Mouse (Mus musculus): ENCODE measurements around the gene Aagab. TPM values are rescaled to one million over a fixed set of nuclear protein-coding genes. Genes with fewer than 3 reads are reported as not detected.

The Aagab gene
- polyA plus RNA-seq, 1 experiment from 2014 or later: 33.0 TPM

DNA sequence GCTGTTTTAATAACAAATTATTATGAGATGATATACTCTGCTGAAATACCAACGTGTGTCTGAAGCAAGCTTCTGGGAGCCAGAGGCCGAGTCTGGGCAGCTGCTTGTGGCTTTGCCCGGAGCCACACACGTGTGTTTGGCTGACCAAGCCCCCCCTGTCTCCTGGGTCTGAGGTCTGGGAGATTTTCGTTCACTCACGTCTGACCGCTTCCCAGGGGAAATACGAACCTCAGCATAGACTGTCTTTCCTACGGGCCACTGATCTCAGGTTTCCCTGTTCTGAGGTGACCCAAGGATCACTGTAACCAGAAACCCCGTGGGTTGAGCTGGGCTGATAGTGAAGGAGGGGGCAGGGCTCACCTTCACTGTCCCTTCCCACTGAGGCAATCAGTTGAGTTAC, 60.8 kb downstream of the Aagab start:
- DNase-seq (ENCODE audit: low spot score) (no peak), ATAC-seq (ENCODE audit: insufficient number of reproducible peaks, low FRiP score, low TSS enrichment, low read depth) (no peak)
- peaks cover 35% of the 10 kb centered on the region for H3K4me1 ChIP-seq (ENCODE audit: control insufficient read depth, insufficient read depth, low read length)
- no peak overlapping the region for H3K27ac ChIP-seq (replicated peaks; ENCODE audit: low read depth, low read length)
- no peaks in the 10 kb centered on the region for H3K9me3 ChIP-seq (ENCODE audit: control insufficient read depth, low read length)
- WGBS: 50% methylated on average over 10 of the region's 10 CpGs
- peaks cover 14% of the 10 kb centered on the region; the same call in 1 of the 2 replicates for H3K36me3 ChIP-seq (ENCODE audit: control insufficient read depth, insufficient read depth, low read length)
- H3K9ac ChIP-seq (ENCODE audit: low read length): no peak overlapping the region
- H3K4me3 ChIP-seq (ENCODE audit: low read depth, low read length): no peak overlapping the region
- H3K27me3 ChIP-seq (ENCODE audit: control insufficient read depth, insufficient read depth, low read length): no peaks in the 10 kb centered on the region
- H3K4me2 ChIP-seq (ENCODE audit: low read depth, severe bottlenecking): no peak overlapping the region

- Histone ChIP-seq H3K27ac (replicated peaks; ENCODE audit: low read depth, low read length) (no peak overlapping the region), H3K4me3 (ENCODE audit: low read depth, low read length) (no peak overlapping the region), H3K36me3 (ENCODE audit: control insufficient read depth, insufficient read depth, low read length) (peaks cover 14% of the 10 kb centered on the region; the same call in 1 of the 2 replicates), H3K9me3 (ENCODE audit: control insufficient read depth, low read length) (no peaks in the 10 kb centered on the region), H3K4me1 (ENCODE audit: control insufficient read depth, insufficient read depth, low read length) (peaks cover 46% of the 10 kb centered on the region), H3K27me3 (ENCODE audit: control insufficient read depth, insufficient read depth, low read length) (no peaks in the 10 kb centered on the region), H3K9ac (ENCODE audit: low read length) (no peak overlapping the region), H3K4me2 (ENCODE audit: low read depth, severe bottlenecking) (no peak overlapping the region)
- WGBS: 74% methylated on average over 2 of the region's 2 CpGs
- DNase-seq (ENCODE audit: low spot score): no peak
- ATAC-seq (ENCODE audit: insufficient number of reproducible peaks, low FRiP score, low TSS enrichment, low read depth): no peak
These were observed 61.9 kb downstream of the Aagab start for GRCm38 (mm10) chr9:63664300-63664745.

GRCm38 (mm10) chr9:63664792-63665646, 62.6 kb downstream of the Aagab start:
- H3K9me3 ChIP-seq (ENCODE audit: control insufficient read depth, low read length): no peaks in the 10 kb centered on the region
- no peaks in the 10 kb centered on the region for H3K27me3 ChIP-seq (ENCODE audit: control insufficient read depth, insufficient read depth, low read length)
- no peak for ATAC-seq (ENCODE audit: insufficient number of reproducible peaks, low FRiP score, low TSS enrichment, low read depth)
- 0 out of 2 replicates have a peak overlapping the region, but pooled peaks have one; percentile 6 for H3K27ac ChIP-seq (replicated peaks; ENCODE audit: low read depth, low read length)
- DNase-seq (ENCODE audit: low spot score): no peak
- 70% methylated on average over 13 of the region's 13 CpGs for WGBS
- H3K4me1 ChIP-seq (ENCODE audit: control insufficient read depth, insufficient read depth, low read length): peaks cover 48% of the 10 kb centered on the region
- peaks cover 9% of the 10 kb centered on the region; the same call in 1 of the 2 replicates for H3K36me3 ChIP-seq (ENCODE audit: control insufficient read depth, insufficient read depth, low read length)
- H3K4me3 ChIP-seq (ENCODE audit: low read depth, low read length): no peak overlapping the region
- H3K4me2 ChIP-seq (ENCODE audit: low read depth, severe bottlenecking): no peak overlapping the region
- H3K9ac ChIP-seq (ENCODE audit: low read length): no peak overlapping the region

DNA sequence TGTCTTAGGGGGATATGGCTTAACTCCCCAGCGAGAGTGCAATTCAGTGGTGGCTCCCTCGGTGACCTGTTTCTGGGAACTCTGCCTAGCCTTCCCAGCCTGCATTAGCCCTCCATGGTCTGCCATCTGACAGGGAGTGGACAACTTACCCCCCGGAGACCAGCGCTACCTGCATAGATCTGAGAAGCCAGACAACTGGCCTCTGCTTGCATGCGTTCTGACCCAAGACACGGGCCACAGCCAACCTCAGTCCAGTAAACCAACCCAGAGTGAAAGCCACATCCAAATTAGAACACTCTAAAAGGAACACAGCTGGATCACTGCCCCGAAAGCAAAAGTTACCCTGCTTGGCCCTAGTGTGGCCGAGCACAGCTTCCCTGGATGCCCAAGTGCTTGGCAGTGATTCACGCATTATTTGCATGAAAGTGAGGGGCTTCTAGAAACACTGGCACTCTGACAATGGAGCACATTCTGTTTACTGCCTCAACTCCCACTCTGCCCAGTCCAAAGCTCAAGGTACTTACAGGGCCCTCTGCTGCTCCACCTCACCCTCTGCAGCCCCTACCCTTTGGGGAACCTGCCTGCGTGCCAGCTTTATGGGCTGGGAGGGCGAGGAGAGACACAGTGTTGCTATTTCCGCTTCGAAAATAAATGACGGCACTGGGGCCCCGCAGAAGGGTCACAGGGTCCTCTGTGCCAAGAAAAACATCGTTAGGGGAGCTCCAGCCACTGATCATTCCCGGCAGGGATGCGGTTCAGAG, 64.3 kb downstream of the Aagab start:
- Histone ChIP-seq H3K27me3 (ENCODE audit: control insufficient read depth, insufficient read depth, low read length) (no peaks in the 10 kb centered on the region), H3K4me2 (ENCODE audit: low read depth, severe bottlenecking) (no peak overlapping the region), H3K9ac (ENCODE audit: low read length) (no peak overlapping the region), H3K9me3 (ENCODE audit: control insufficient read depth, low read length) (no peaks in the 10 kb centered on the region), H3K27ac (replicated peaks; ENCODE audit: low read depth, low read length) (no peak overlapping the region), H3K4me3 (ENCODE audit: low read depth, low read length) (no peak overlapping the region), H3K36me3 (ENCODE audit: control insufficient read depth, insufficient read depth, low read length) (peaks cover 4% of the 10 kb centered on the region; the same call in 1 of the 2 replicates), H3K4me1 (ENCODE audit: control insufficient read depth, insufficient read depth, low read length) (peaks cover 48% of the 10 kb centered on the region)
- ATAC-seq (ENCODE audit: insufficient number of reproducible peaks, low FRiP score, low TSS enrichment, low read depth): no peak
- DNase-seq (ENCODE audit: low spot score): no peak
- 70% methylated on average over 18 of the region's 18 CpGs for WGBS

GRCm38 (mm10) chr9:63667373-63667724, 64.9 kb downstream of the Aagab start:
- H3K4me1 ChIP-seq (ENCODE audit: control insufficient read depth, insufficient read depth, low read length): peaks cover 48% of the 10 kb centered on the region
- no peaks in the 10 kb centered on the region for H3K27me3 ChIP-seq (ENCODE audit: control insufficient read depth, insufficient read depth, low read length)
- H3K9me3 ChIP-seq (ENCODE audit: control insufficient read depth, low read length): no peaks in the 10 kb centered on the region
- no peak overlapping the region for H3K4me3 ChIP-seq (ENCODE audit: low read depth, low read length)
- ATAC-seq (ENCODE audit: insufficient number of reproducible peaks, low FRiP score, low TSS enrichment, low read depth): no peak
- H3K27ac ChIP-seq (replicated peaks; ENCODE audit: low read depth, low read length): no peak overlapping the region
- WGBS: 85% methylated on average over 8 of the region's 8 CpGs
- DNase-seq (ENCODE audit: low spot score): no peak
- no peak overlapping the region for H3K9ac ChIP-seq (ENCODE audit: low read length)
- peaks cover 2% of the 10 kb centered on the region; the same call in 1 of the 2 replicates for H3K36me3 ChIP-seq (ENCODE audit: control insufficient read depth, insufficient read depth, low read length)
- H3K4me2 ChIP-seq (ENCODE audit: low read depth, severe bottlenecking): no peak overlapping the region

- H3K9ac ChIP-seq (ENCODE audit: low read length): no peak overlapping the region
- H3K9me3 ChIP-seq (ENCODE audit: control insufficient read depth, low read length): no peaks in the 10 kb centered on the region
- H3K27ac ChIP-seq (replicated peaks; ENCODE audit: low read depth, low read length): no peak overlapping the region
- H3K4me2 ChIP-seq (ENCODE audit: low read depth, severe bottlenecking): no peak overlapping the region
- ATAC-seq (ENCODE audit: insufficient number of reproducible peaks, low FRiP score, low TSS enrichment, low read depth) (no peak), DNase-seq (ENCODE audit: low spot score) (peak; percentile 36)
- WGBS: 32% methylated on average over 1 of the region's 1 CpGs
- peaks cover 54% of the 10 kb centered on the region for H3K4me1 ChIP-seq (ENCODE audit: control insufficient read depth, insufficient read depth, low read length)
- H3K4me3 ChIP-seq (ENCODE audit: low read depth, low read length): no peak overlapping the region
- H3K36me3 ChIP-seq (ENCODE audit: control insufficient read depth, insufficient read depth, low read length): no peaks in the 10 kb centered on the region
- H3K27me3 ChIP-seq (ENCODE audit: control insufficient read depth, insufficient read depth, low read length): no peaks in the 10 kb centered on the region
These were observed 66.2 kb downstream of the Aagab start for GRCm38 (mm10) chr9:63668621-63669020.

DNA sequence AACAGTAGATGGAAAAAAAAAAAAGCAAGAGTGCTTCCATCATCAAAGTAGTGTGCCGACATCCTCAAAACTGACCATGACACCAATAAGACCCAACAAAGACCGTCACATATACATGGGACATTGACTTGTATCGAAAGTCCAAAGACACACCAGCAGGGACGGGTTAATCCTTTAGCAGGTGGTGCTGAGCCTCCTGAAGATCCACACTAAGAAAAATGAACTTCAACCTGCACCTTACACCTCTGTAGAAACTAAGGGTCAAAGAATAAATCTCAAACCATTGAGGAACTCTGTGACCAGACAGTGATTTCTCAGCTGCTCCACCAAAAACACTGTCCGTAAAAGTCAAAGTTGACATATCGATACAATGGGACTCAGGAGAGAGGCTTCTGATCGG, 67.4 kb downstream of the Aagab start:
- H3K27ac ChIP-seq (replicated peaks; ENCODE audit: low read depth, low read length): no peak overlapping the region; the same call in 1 of the 2 replicates
- H3K4me2 ChIP-seq (ENCODE audit: low read depth, severe bottlenecking): no peak overlapping the region
- no peak overlapping the region for H3K4me3 ChIP-seq (ENCODE audit: low read depth, low read length)
- peaks cover 46% of the 10 kb centered on the region for H3K4me1 ChIP-seq (ENCODE audit: control insufficient read depth, insufficient read depth, low read length)
- 94% methylated on average over 7 of the region's 7 CpGs for WGBS
- no peaks in the 10 kb centered on the region for H3K9me3 ChIP-seq (ENCODE audit: control insufficient read depth, low read length)
- H3K36me3 ChIP-seq (ENCODE audit: control insufficient read depth, insufficient read depth, low read length): no peaks in the 10 kb centered on the region
- no peak for ATAC-seq (ENCODE audit: insufficient number of reproducible peaks, low FRiP score, low TSS enrichment, low read depth)
- no peaks in the 10 kb centered on the region for H3K27me3 ChIP-seq (ENCODE audit: control insufficient read depth, insufficient read depth, low read length)
- no peak overlapping the region for H3K9ac ChIP-seq (ENCODE audit: low read length)
- DNase-seq (ENCODE audit: low spot score): no peak

- DNase-seq (ENCODE audit: low spot score) (no peak), ATAC-seq (ENCODE audit: insufficient number of reproducible peaks, low FRiP score, low TSS enrichment, low read depth) (no peak)
- H3K9me3 ChIP-seq (ENCODE audit: control insufficient read depth, low read length): no peaks in the 10 kb centered on the region
- H3K4me2 ChIP-seq (ENCODE audit: low read depth, severe bottlenecking): no peak overlapping the region
- no peak overlapping the region for H3K27ac ChIP-seq (replicated peaks; ENCODE audit: low read depth, low read length)
- no peak overlapping the region for H3K9ac ChIP-seq (ENCODE audit: low read length)
- no peaks in the 10 kb centered on the region for H3K36me3 ChIP-seq (ENCODE audit: control insufficient read depth, insufficient read depth, low read length)
- peaks cover 25% of the 10 kb centered on the region for H3K4me1 ChIP-seq (ENCODE audit: control insufficient read depth, insufficient read depth, low read length)
- no peaks in the 10 kb centered on the region for H3K27me3 ChIP-seq (ENCODE audit: control insufficient read depth, insufficient read depth, low read length)
- 57% methylated on average over 8 of the region's 8 CpGs for WGBS
- H3K4me3 ChIP-seq (ENCODE audit: low read depth, low read length): no peak overlapping the region
These were observed 70.5 kb downstream of the Aagab start for GRCm38 (mm10) chr9:63672797-63673493.
